Mouse (Mus musculus): ENCODE measurements around the gene Speer4f2. TPM values are rescaled to one million over a fixed set of nuclear protein-coding genes. Genes with fewer than 3 reads are reported as not detected.

Speer4f2 gene
- polyA plus RNA-seq (2015; fragmentation: Nextera tagmentation; extraction: Ambion mirVana), result not detected in 2 replicates

GRCm38 (mm10) chr5:17372880-17373279, at the start of gene Speer4f2:
Gene Speer4f2 (plus strand): TSS chr5:17373180.

Other genes starting within 250 kb of the Speer4f2 start
- gene Speer4f1, start 102.9 kb downstream of the Speer4f2 start, polyA plus RNA-seq (2015; fragmentation: Nextera tagmentation; extraction: Ambion mirVana), result not detected in 2 replicates
- gene Sema3c, start 201.1 kb downstream of the Speer4f2 start, polyA plus RNA-seq (2015; fragmentation: Nextera tagmentation; extraction: Ambion mirVana), result 19.6 and 21.3 TPM in 2 replicates

Data from neural tube, postnatal 0 days (tissue).